Mouse (Mus musculus) spleen, adult 12 weeks (tissue): Measurements from ENCODE around the gene Gm28539.
"Not testable (repeated sequence)": the region's sequence is repeated elsewhere in the genome, so short reads cannot be mapped to it uniquely, and the experiment has no call there.

ENCODE experiments used
- DNase-seq: peaks from one replicate; pipeline ENCODE4 v3.0.0; 2022; ENCODE audit warnings: low spot score

Gene Gm28539

GRCm38 (mm10) chr16:18969420-18970128, 133.2 kb downstream of the Gm28539 start:
- DNase-seq = no peak

GRCm38 (mm10) chr16:18970837-18971236, 134.5 kb downstream of the Gm28539 start:
- DNase-seq = no peak

GRCm38 (mm10) chr16:18975665-18976064, 139.3 kb downstream of the Gm28539 start:
- DNase-seq = not testable (repeated sequence)

GRCm38 (mm10) chr16:18976315-18976714, 139.9 kb downstream of the Gm28539 start:
- no peak for DNase-seq

GRCm38 (mm10) chr16:18986381-18986780, 150.0 kb downstream of the Gm28539 start:
- no peak for DNase-seq

GRCm38 (mm10) chr16:18986860-18987259, 150.5 kb downstream of the Gm28539 start:
- no peak for DNase-seq

GRCm38 (mm10) chr16:19002610-19003389, 166.4 kb downstream of the Gm28539 start:
- DNase-seq = peak; percentile 30

- no peak for DNase-seq
These were observed 167.4 kb downstream of the Gm28539 start for GRCm38 (mm10) chr16:19003757-19004156.

GRCm38 (mm10) chr16:19005298-19005697, 168.9 kb downstream of the Gm28539 start:
- DNase-seq = no peak
